Mouse (Mus musculus) B cell, adult 2 months (primary cell): ENCODE results near the gene Zfp426.

Source experiments
- DNase-seq, 2 experiments: peaks; one replicate each; pipeline ENCODE4 v3.0.0; 2022

The Zfp426 gene

GRCm38 (mm10) chr9:20453647-20454046 lies 38.9 kb downstream of the Zfp426 start:
- no peak for DNase-seq

GRCm38 (mm10) chr9:20451493-20451892 lies 41.1 kb downstream of the Zfp426 start:
- no peak for DNase-seq

GRCm38 (mm10) chr9:20443183-20443783 lies 49.3 kb downstream of the Zfp426 start:
- no peak for DNase-seq

GRCm38 (mm10) chr9:20430004-20430403 lies 62.5 kb downstream of the Zfp426 start:
- no peak for DNase-seq
